Mouse (Mus musculus): Measurements from ENCODE around the gene Foxc2.

Gene Foxc2

GRCm38 (mm10) chr8:121115948-121116347 lies at the start of gene Foxc2:
Gene Foxc2 (plus strand): TSS chr8:121116171.
- DNase-seq (ENCODE audit: low read depth, low spot score): peak; percentile 85

- no peak for DNase-seq (ENCODE audit: low read depth, low spot score)
Observed at GRCm38 (mm10) chr8:121071454-121071853, 44.5 kb upstream of the Foxc2 start.

- no peak for DNase-seq (ENCODE audit: low read depth, low spot score)
Observed at GRCm38 (mm10) chr8:121072406-121073130, 43.4 kb upstream of the Foxc2 start.

GRCm38 (mm10) chr8:121073174-121074107 lies 42.5 kb upstream of the Foxc2 start:
- no peak for DNase-seq (ENCODE audit: low read depth, low spot score)

GRCm38 (mm10) chr8:121074108-121074847 lies 41.7 kb upstream of the Foxc2 start:
- DNase-seq (ENCODE audit: low read depth, low spot score): no peak

- no peak for DNase-seq (ENCODE audit: low read depth, low spot score)
Observed at GRCm38 (mm10) chr8:121074848-121075145, 41.2 kb upstream of the Foxc2 start.

GRCm38 (mm10) chr8:121075936-121076335 lies 40.0 kb upstream of the Foxc2 start:
- DNase-seq (ENCODE audit: low read depth, low spot score): no peak

GRCm38 (mm10) chr8:121076555-121076954 lies 39.4 kb upstream of the Foxc2 start:
- no peak for DNase-seq (ENCODE audit: low read depth, low spot score)

- no peak for DNase-seq (ENCODE audit: low read depth, low spot score)
Observed at GRCm38 (mm10) chr8:121078721-121079120, 37.2 kb upstream of the Foxc2 start.

GRCm38 (mm10) chr8:121079201-121079600 lies 36.8 kb upstream of the Foxc2 start:
- DNase-seq (ENCODE audit: low read depth, low spot score): no peak

GRCm38 (mm10) chr8:121079944-121080343 lies 36.0 kb upstream of the Foxc2 start:
- DNase-seq (ENCODE audit: low read depth, low spot score): no peak

GRCm38 (mm10) chr8:121080361-121081090 lies 35.4 kb upstream of the Foxc2 start:
- DNase-seq (ENCODE audit: low read depth, low spot score): no peak

GRCm38 (mm10) chr8:121081398-121081797 lies 34.6 kb upstream of the Foxc2 start:
- no peak for DNase-seq (ENCODE audit: low read depth, low spot score)

GRCm38 (mm10) chr8:121082218-121083092 lies 33.5 kb upstream of the Foxc2 start:
- no peak for DNase-seq (ENCODE audit: low read depth, low spot score)

GRCm38 (mm10) chr8:121083093-121083935 lies 32.7 kb upstream of the Foxc2 start:
- peak; percentile 20 for DNase-seq (ENCODE audit: low read depth, low spot score)

GRCm38 (mm10) chr8:121083936-121084209 lies 32.1 kb upstream of the Foxc2 start:
- no peak for DNase-seq (ENCODE audit: low read depth, low spot score)

- no peak for DNase-seq (ENCODE audit: low read depth, low spot score)
Observed at GRCm38 (mm10) chr8:121084210-121084951, 31.6 kb upstream of the Foxc2 start, which contains the start of gene Foxf1. Gene Foxf1 (plus strand): TSS chr8:121084386.

- DNase-seq (ENCODE audit: low read depth, low spot score): no peak
Observed at GRCm38 (mm10) chr8:121085011-121085410, 31.0 kb upstream of the Foxc2 start.

- DNase-seq (ENCODE audit: low read depth, low spot score): no peak
Observed at GRCm38 (mm10) chr8:121085561-121085960, 30.4 kb upstream of the Foxc2 start.

Data from CD4-positive helper T cell, adult 2 months (primary cell).